Mouse (Mus musculus): ENCODE results near the gene Ice1. TPM values are rescaled to one million over a fixed set of nuclear protein-coding genes. Genes with fewer than 3 reads are reported as not detected.
A peak's percentile ranks its signal among the peaks of the same experiment; 100 is the strongest.

The Ice1 gene
- polyA plus RNA-seq, 1 experiment from 2014 or later: 19.9 TPM

GRCm38 (mm10) chr13:70656329-70656728 is 18.9 kb upstream of the Ice1 start:
- H3K9ac ChIP-seq: no peak overlapping the region
- ATAC-seq (replicated peaks; ENCODE audit: low FRiP score): no peak
- H3K4me1 ChIP-seq: peaks cover 20% of the 10 kb centered on the region
- no peaks in the 10 kb centered on the region for H3K27me3 ChIP-seq
- no peaks in the 10 kb centered on the region for H3K9me3 ChIP-seq (replicated peaks)
- H3K36me3 ChIP-seq: no peaks in the 10 kb centered on the region
- WGBS: 30% methylated on average over 8 of the region's 8 CpGs
- no peak overlapping the region for H3K4me3 ChIP-seq (replicated peaks)
- no peak overlapping the region for H3K27ac ChIP-seq
- H3K4me2 ChIP-seq: no peak overlapping the region

- Histone ChIP-seq H3K27me3 (no peaks in the 10 kb centered on the region), H3K4me2 (no peak overlapping the region), H3K9me3 (replicated peaks) (no peaks in the 10 kb centered on the region), H3K4me3 (replicated peaks) (no peak overlapping the region), H3K36me3 (no peaks in the 10 kb centered on the region), H3K27ac (peak overlapping the region; percentile 8; the same call in 1 of the 2 replicates), H3K4me1 (peaks cover 20% of the 10 kb centered on the region), H3K9ac (no peak overlapping the region)
- WGBS: 51% methylated on average over 12 of the region's 12 CpGs
- no peak for ATAC-seq (replicated peaks; ENCODE audit: low FRiP score)
Measured at GRCm38 (mm10) chr13:70655570-70655969, 18.1 kb upstream of the Ice1 start.

GRCm38 (mm10) chr13:70654091-70654770 is 16.8 kb upstream of the Ice1 start:
- Histone ChIP-seq H3K27me3 (no peaks in the 10 kb centered on the region), H3K4me2 (no peak overlapping the region), H3K36me3 (no peaks in the 10 kb centered on the region), H3K4me1 (peaks cover 26% of the 10 kb centered on the region), H3K9ac (no peak overlapping the region), H3K27ac (peak overlapping the region; percentile 80), H3K9me3 (replicated peaks) (no peaks in the 10 kb centered on the region), H3K4me3 (replicated peaks) (no peak overlapping the region)
- peak; percentile 71 for ATAC-seq (replicated peaks; ENCODE audit: low FRiP score)
- 41% methylated on average over 5 of the region's 5 CpGs for WGBS

DNA sequence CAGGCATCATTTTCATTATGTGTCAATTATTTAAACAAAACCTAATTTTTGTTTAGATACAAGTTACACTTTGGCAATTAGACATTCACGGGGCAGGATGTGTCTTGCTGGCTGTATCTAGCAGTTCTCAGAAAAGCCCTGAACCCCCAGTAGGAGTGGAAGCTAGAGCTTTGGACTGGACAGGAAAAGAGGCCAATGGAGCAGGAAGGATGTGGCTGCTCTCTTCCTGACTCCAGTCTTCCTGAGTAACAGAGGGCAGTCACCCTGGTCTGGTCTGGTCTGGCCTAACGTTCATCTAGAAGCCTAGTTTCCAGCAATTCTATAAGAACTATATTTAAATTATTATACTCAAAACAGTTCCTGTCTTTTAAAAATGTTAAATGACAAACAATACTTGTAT is 16.0 kb upstream of the Ice1 start:
- Histone ChIP-seq H3K9me3 (replicated peaks) (no peaks in the 10 kb centered on the region), H3K4me1 (peaks cover 26% of the 10 kb centered on the region), H3K27ac (0 out of 2 replicates have a peak overlapping the region, but pooled peaks have one; percentile 57), H3K36me3 (no peaks in the 10 kb centered on the region), H3K27me3 (no peaks in the 10 kb centered on the region), H3K9ac (no peak overlapping the region), H3K4me3 (replicated peaks) (no peak overlapping the region), H3K4me2 (no peak overlapping the region)
- 73% methylated on average over 2 of the region's 2 CpGs for WGBS
- no peak for ATAC-seq (replicated peaks; ENCODE audit: low FRiP score)

GRCm38 (mm10) chr13:70650011-70650436 is 12.6 kb upstream of the Ice1 start:
- Histone ChIP-seq H3K27ac (peak overlapping the region; percentile 64; the same call in 1 of the 2 replicates), H3K4me1 (peaks cover 26% of the 10 kb centered on the region), H3K27me3 (no peaks in the 10 kb centered on the region), H3K36me3 (no peaks in the 10 kb centered on the region), H3K4me3 (replicated peaks) (no peak overlapping the region), H3K4me2 (no peak overlapping the region), H3K9ac (no peak overlapping the region), H3K9me3 (replicated peaks) (no peaks in the 10 kb centered on the region)
- 38% methylated on average over 3 of the region's 3 CpGs for WGBS
- 0 out of 2 replicates have a peak, but pooled peaks have one; percentile 19 for ATAC-seq (replicated peaks; ENCODE audit: low FRiP score)

- Histone ChIP-seq H3K4me3 (replicated peaks) (no peak overlapping the region), H3K9me3 (replicated peaks) (no peaks in the 10 kb centered on the region), H3K9ac (no peak overlapping the region), H3K4me2 (no peak overlapping the region), H3K27ac (peak overlapping the region; percentile 62), H3K36me3 (no peaks in the 10 kb centered on the region), H3K4me1 (peaks cover 28% of the 10 kb centered on the region), H3K27me3 (no peaks in the 10 kb centered on the region)
- peak; percentile 20; the same call in 1 of the 2 replicates for ATAC-seq (replicated peaks; ENCODE audit: low FRiP score)
- 62% methylated on average over 10 of the region's 10 CpGs for WGBS
Measured at GRCm38 (mm10) chr13:70645968-70646505, 8.6 kb upstream of the Ice1 start.

DNA sequence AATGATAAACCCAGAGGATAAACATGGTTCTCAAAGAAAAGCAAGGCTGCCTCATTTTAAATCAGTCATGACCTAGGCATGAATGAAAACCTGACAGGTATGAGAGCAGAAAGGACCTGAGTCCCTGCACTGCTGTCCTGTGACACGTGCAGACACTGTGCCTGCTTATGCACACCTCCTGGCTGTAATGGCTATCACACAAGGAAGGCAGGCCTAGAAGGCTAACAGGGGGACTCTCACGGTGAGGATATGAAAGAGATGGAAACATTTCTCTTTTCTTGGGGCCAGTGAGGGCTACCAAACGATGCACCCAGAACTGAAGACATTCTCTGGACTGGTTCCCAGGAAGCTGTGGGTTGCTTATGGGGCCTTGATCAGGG is 6.6 kb upstream of the Ice1 start:
- Histone ChIP-seq H3K4me1 (peaks cover 22% of the 10 kb centered on the region), H3K4me3 (replicated peaks) (no peak overlapping the region), H3K4me2 (no peak overlapping the region), H3K27me3 (no peaks in the 10 kb centered on the region), H3K9ac (no peak overlapping the region), H3K27ac (no peak overlapping the region), H3K36me3 (no peaks in the 10 kb centered on the region), H3K9me3 (replicated peaks) (no peaks in the 10 kb centered on the region)
- WGBS: 48% methylated on average over 3 of the region's 3 CpGs
- no peak for ATAC-seq (replicated peaks; ENCODE audit: low FRiP score)

- no peak overlapping the region for H3K4me3 ChIP-seq (replicated peaks)
- no peaks in the 10 kb centered on the region for H3K36me3 ChIP-seq
- H3K9ac ChIP-seq: no peak overlapping the region
- peaks cover 23% of the 10 kb centered on the region for H3K4me1 ChIP-seq
- H3K27me3 ChIP-seq: no peaks in the 10 kb centered on the region
- H3K27ac ChIP-seq: no peak overlapping the region
- no peak overlapping the region for H3K4me2 ChIP-seq
- ATAC-seq (replicated peaks; ENCODE audit: low FRiP score): peak; percentile 47; the same call in 1 of the 2 replicates
- 21% methylated on average over 10 of the region's 10 CpGs for WGBS
- no peaks in the 10 kb centered on the region for H3K9me3 ChIP-seq (replicated peaks)
Measured at GRCm38 (mm10) chr13:70643408-70644082, 6.1 kb upstream of the Ice1 start.

DNA sequence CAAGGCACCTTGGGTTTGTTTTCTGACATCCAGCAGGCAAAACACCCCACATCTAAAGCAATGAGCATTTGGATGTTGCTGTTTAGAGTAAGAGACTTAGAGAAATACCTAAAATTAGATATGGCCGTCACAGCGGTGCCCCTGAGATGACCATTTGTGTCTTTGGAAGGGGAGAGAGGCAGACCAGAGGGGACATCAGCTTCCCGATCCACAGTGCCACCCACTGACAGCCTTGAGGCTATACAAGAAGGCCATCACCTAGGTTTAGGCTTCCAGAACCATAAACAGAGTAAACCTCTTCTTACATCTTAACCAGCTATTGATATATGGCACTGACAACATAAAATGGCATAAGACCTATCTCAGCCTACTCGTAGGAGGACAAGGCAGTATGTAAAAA is 4.5 kb upstream of the Ice1 start:
- ATAC-seq (replicated peaks; ENCODE audit: low FRiP score): no peak
- no peaks in the 10 kb centered on the region for H3K9me3 ChIP-seq (replicated peaks)
- H3K36me3 ChIP-seq: no peaks in the 10 kb centered on the region
- H3K27me3 ChIP-seq: no peaks in the 10 kb centered on the region
- H3K4me1 ChIP-seq: peaks cover 27% of the 10 kb centered on the region
- no peak overlapping the region for H3K4me3 ChIP-seq (replicated peaks)
- WGBS: 75% methylated on average over 4 of the region's 4 CpGs
- H3K27ac ChIP-seq: no peak overlapping the region
- H3K4me2 ChIP-seq: no peak overlapping the region
- H3K9ac ChIP-seq: no peak overlapping the region

DNA sequence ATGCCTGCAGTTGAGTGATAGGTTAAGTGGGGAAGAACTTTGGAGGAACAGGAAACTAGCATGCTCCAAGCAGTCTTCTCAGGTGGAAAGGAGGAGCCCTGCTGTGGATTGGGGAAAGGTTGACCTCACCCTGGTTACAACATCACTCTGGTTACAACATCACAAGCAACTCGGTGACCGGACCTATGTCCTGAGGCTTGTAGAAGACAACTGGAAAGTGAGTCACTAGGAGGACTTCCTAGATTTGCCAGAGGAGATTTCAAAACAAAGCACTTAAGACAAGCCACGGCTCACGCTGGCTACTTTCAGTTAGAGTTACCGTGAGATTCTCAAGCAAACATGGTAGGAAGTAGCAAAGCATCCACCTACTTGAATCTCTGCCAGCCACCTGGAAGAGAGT is 3.9 kb upstream of the Ice1 start:
- Histone ChIP-seq H3K4me1 (peaks cover 27% of the 10 kb centered on the region), H3K9ac (no peak overlapping the region), H3K4me3 (replicated peaks) (no peak overlapping the region), H3K27ac (no peak overlapping the region), H3K9me3 (replicated peaks) (no peaks in the 10 kb centered on the region), H3K36me3 (no peaks in the 10 kb centered on the region), H3K4me2 (no peak overlapping the region), H3K27me3 (no peaks in the 10 kb centered on the region)
- no peak for ATAC-seq (replicated peaks; ENCODE audit: low FRiP score)
- whole genome bisulfite sequencing: 75% methylated on average over 5 of the region's 5 CpGs

- no peaks in the 10 kb centered on the region for H3K36me3 ChIP-seq
- H3K4me1 ChIP-seq: peaks cover 27% of the 10 kb centered on the region
- no peaks in the 10 kb centered on the region for H3K27me3 ChIP-seq
- H3K27ac ChIP-seq: no peak overlapping the region
- 66% methylated on average over 3 of the region's 3 CpGs for WGBS
- H3K4me2 ChIP-seq: no peak overlapping the region
- ATAC-seq (replicated peaks; ENCODE audit: low FRiP score): no peak
- H3K9ac ChIP-seq: no peak overlapping the region
- H3K4me3 ChIP-seq (replicated peaks): no peak overlapping the region
- no peaks in the 10 kb centered on the region for H3K9me3 ChIP-seq (replicated peaks)
Measured at GRCm38 (mm10) chr13:70639639-70640038, 2.2 kb upstream of the Ice1 start.

GRCm38 (mm10) chr13:70637662-70638291 is 343 bp upstream of the Ice1 start:
- peak overlapping the region; percentile 91 for H3K27ac ChIP-seq
- H3K4me3 ChIP-seq (replicated peaks): peak overlapping the region; percentile 97
- no peaks in the 10 kb centered on the region for H3K27me3 ChIP-seq
- 0% methylated on average over 35 of the region's 42 CpGs for WGBS
- no peaks in the 10 kb centered on the region for H3K9me3 ChIP-seq (replicated peaks)
- peaks cover 21% of the 10 kb centered on the region for H3K4me1 ChIP-seq
- no peaks in the 10 kb centered on the region for H3K36me3 ChIP-seq
- peak overlapping the region; percentile 91 for H3K9ac ChIP-seq
- ATAC-seq (replicated peaks; ENCODE audit: low FRiP score): peak; percentile 96
- H3K4me2 ChIP-seq: peak overlapping the region; percentile 71

All from kidney, embryonic 15.5 days (tissue).